Mouse (Mus musculus): ENCODE results near the gene Ube2v1.

GRCm38 (mm10) chr2:167577186-167577785 is 54.6 kb downstream of the Ube2v1 start:
- TF ChIP-seq CTCF (IDR thresholded peaks at IDR 0.05; ENCODE audit: control insufficient read depth, insufficient read depth, insufficient replicate concordance, low read depth, low read length): no peak
- TF ChIP-seq POLR2A (IDR thresholded peaks at IDR 0.05; ENCODE audit: control insufficient read depth, low read depth, low read length): no peak

Data from testis, adult 2 months (tissue).